Mouse (Mus musculus): ENCODE data around the gene Ghr.

The Ghr gene

GRCm38 (mm10) chr15:3582807-3583636, at the start of gene Ghr:
TSS of gene Ghr (minus strand) at chr15:3583492.
- peak; percentile 84 for DNase-seq (ENCODE audit: low read depth, low spot score)

- DNase-seq (ENCODE audit: low read depth, low spot score), result no peak
These were observed 39.5 kb upstream of the Ghr start for GRCm38 (mm10) chr15:3622746-3623145.

GRCm38 (mm10) chr15:3620368-3620767, 37.1 kb upstream of the Ghr start:
- no peak for DNase-seq (ENCODE audit: low read depth, low spot score)

- DNase-seq (ENCODE audit: low read depth, low spot score), result no peak
These were observed 35.0 kb upstream of the Ghr start for GRCm38 (mm10) chr15:3618311-3618710.

GRCm38 (mm10) chr15:3611961-3612360, 28.7 kb upstream of the Ghr start:
- no peak for DNase-seq (ENCODE audit: low read depth, low spot score)

- no peak for DNase-seq (ENCODE audit: low read depth, low spot score)
These were observed 24.7 kb upstream of the Ghr start for GRCm38 (mm10) chr15:3607951-3608350.

- DNase-seq (ENCODE audit: low read depth, low spot score), result no peak
These were observed 18.8 kb upstream of the Ghr start for GRCm38 (mm10) chr15:3602098-3602486.

GRCm38 (mm10) chr15:3601422-3602097, 18.3 kb upstream of the Ghr start:
- no peak for DNase-seq (ENCODE audit: low read depth, low spot score)

GRCm38 (mm10) chr15:3587879-3588278, 4.6 kb upstream of the Ghr start:
- DNase-seq (ENCODE audit: low read depth, low spot score), result no peak

GRCm38 (mm10) chr15:3584361-3584760, 1.1 kb upstream of the Ghr start:
- no peak for DNase-seq (ENCODE audit: low read depth, low spot score)

- peak; percentile 88 for DNase-seq (ENCODE audit: low read depth, low spot score)
These were observed 1.2 kb downstream of the Ghr start for GRCm38 (mm10) chr15:3581861-3582806.

GRCm38 (mm10) chr15:3581337-3581736, 2.0 kb downstream of the Ghr start:
- DNase-seq (ENCODE audit: low read depth, low spot score), result peak; percentile 18

GRCm38 (mm10) chr15:3580216-3580615, 3.1 kb downstream of the Ghr start:
- no peak for DNase-seq (ENCODE audit: low read depth, low spot score)

- DNase-seq (ENCODE audit: low read depth, low spot score), result no peak
These were observed 4.9 kb downstream of the Ghr start for GRCm38 (mm10) chr15:3578286-3578980.

- DNase-seq (ENCODE audit: low read depth, low spot score), result no peak
These were observed 14.0 kb downstream of the Ghr start for GRCm38 (mm10) chr15:3569178-3569903.

- no peak for DNase-seq (ENCODE audit: low read depth, low spot score)
These were observed 18.7 kb downstream of the Ghr start for GRCm38 (mm10) chr15:3564570-3564969.

GRCm38 (mm10) chr15:3563929-3564516, 19.3 kb downstream of the Ghr start:
- no peak for DNase-seq (ENCODE audit: low read depth, low spot score)

- no peak for DNase-seq (ENCODE audit: low read depth, low spot score)
These were observed 19.8 kb downstream of the Ghr start for GRCm38 (mm10) chr15:3563473-3563872.

GRCm38 (mm10) chr15:3558524-3558923, 24.8 kb downstream of the Ghr start:
- no peak for DNase-seq (ENCODE audit: low read depth, low spot score)

GRCm38 (mm10) chr15:3544289-3544688, 39.0 kb downstream of the Ghr start:
- DNase-seq (ENCODE audit: low read depth, low spot score), result no peak
